Mouse (Mus musculus) intestine, embryonic 16.5 days (tissue): ENCODE results near the gene Orai3. TPM values are rescaled to one million over a fixed set of nuclear protein-coding genes. Genes with fewer than 3 reads are reported as not detected.

Experiments used
- ATAC-seq: fragments of 200-750 bp; cut with Nextera tagmentation; 2 replicates; pipeline ENCODE4 v1.8.0; 2017; ENCODE audit warnings: moderate TSS enrichment, moderate library complexity
- H3K27ac ChIP-seq: fragments of 300-500 bp; sonication (generic); 2 replicates; pipeline ENCODE4 v1.5.1; 2014; ENCODE audit warnings: mild to moderate bottlenecking, low read length
- H3K27me3 ChIP-seq: fragments of 300-500 bp; sonication (generic); replicated peaks from 2 replicates; pipeline ENCODE4 v1.6.1; 2014; ENCODE audit warnings: low read length, control low read depth, mixed read lengths; ENCODE audit not compliant: control insufficient read depth, insufficient read depth
- H3K36me3 ChIP-seq: fragments of 300-500 bp; sonication (generic); 2 replicates; pipeline ENCODE4 v1.6.1; 2014; ENCODE audit warnings: low read length, control low read depth; ENCODE audit not compliant: control insufficient read depth, insufficient read depth
- H3K4me1 ChIP-seq: fragments of 300-500 bp; sonication (generic); 2 replicates; pipeline ENCODE4 v1.6.1; 2014; ENCODE audit warnings: low read length, control low read depth, mixed read lengths; ENCODE audit not compliant: control insufficient read depth, insufficient read depth
- H3K4me2 ChIP-seq: fragments of 300-500 bp; sonication (generic); 2 replicates; pipeline ENCODE4 v1.6.1; 2014; ENCODE audit warnings: low read depth, low read length, control low read depth
- H3K4me3 ChIP-seq: fragments of 300-500 bp; sonication (generic); 2 replicates; pipeline ENCODE4 v1.5.1; 2014; ENCODE audit warnings: mild to moderate bottlenecking, low read length
- H3K9ac ChIP-seq: fragments of 300-500 bp; sonication (generic); 2 replicates; pipeline ENCODE4 v1.6.1; 2014; ENCODE audit warnings: low read depth, low read length
- H3K9me3 ChIP-seq: fragments of 300-500 bp; sonication (generic); 2 replicates; pipeline ENCODE4 v1.6.1; 2016; ENCODE audit warnings: low read length, control low read depth; ENCODE audit not compliant: control insufficient read depth
- WGBS: fragments of 180-500 bp; shearing (Covaris S2); extraction: QIAGEN DNeasy Blood & Tissue Kit; methylation state at CpG from one replicate; pipeline ENCODE4 v1.1.7; 2014; 5-methylcytosine and 5-hydroxymethylcytosine counted together
- polyA plus RNA-seq: library from polyadenylated mRNA; unstranded; fragments of >200 nt; fragmentation: Nextera tagmentation; extraction: Ambion mirVana; gene quantifications from 2 replicates; pipeline ENCODE4 v1.2.1, GENCODE M21; 2015

Orai3 gene
- polyA plus RNA-seq, 1 experiment from 2014 or later = 24.6 TPM

GRCm38 (mm10) chr7:127801010-127801621, 31.5 kb downstream of the Orai3 start:
- Histone ChIP-seq H3K4me3 (peak overlapping the region; percentile 38; the same call in 1 of the 2 replicates), H3K9me3 (no peaks in the 10 kb centered on the region), H3K4me1 (peaks cover 3% of the 10 kb centered on the region; the same call in 1 of the 2 replicates), H3K4me2 (peak overlapping the region; percentile 32), H3K36me3 (peaks cover 4% of the 10 kb centered on the region; the same call in 1 of the 2 replicates), H3K27me3 (no peaks in the 10 kb centered on the region), H3K27ac (peak overlapping the region; percentile 30; the same call in 1 of the 2 replicates), H3K9ac (peak overlapping the region; percentile 14)
- 81% methylated on average over 8 of the region's 8 CpGs for WGBS
- ATAC-seq = no peak; the same call in none of the 2 replicates

- Histone ChIP-seq H3K27me3 (no peaks in the 10 kb centered on the region), H3K4me3 (no peak overlapping the region), H3K36me3 (no peaks in the 10 kb centered on the region), H3K9ac (no peak overlapping the region), H3K4me1 (peaks cover 3% of the 10 kb centered on the region; the same call in 1 of the 2 replicates), H3K4me2 (no peak overlapping the region), H3K27ac (no peak overlapping the region), H3K9me3 (no peaks in the 10 kb centered on the region)
- ATAC-seq = no peak
- WGBS = 93% methylated on average over 17 of the region's 17 CpGs
These were observed 32.7 kb downstream of the Orai3 start for GRCm38 (mm10) chr7:127802313-127802712.

GRCm38 (mm10) chr7:127808821-127809220, 39.2 kb downstream of the Orai3 start:
- Histone ChIP-seq H3K9ac (no peak overlapping the region), H3K27ac (no peak overlapping the region), H3K4me2 (no peak overlapping the region), H3K4me3 (no peak overlapping the region), H3K4me1 (peaks cover 3% of the 10 kb centered on the region; the same call in 1 of the 2 replicates), H3K27me3 (no peaks in the 10 kb centered on the region), H3K9me3 (no peaks in the 10 kb centered on the region), H3K36me3 (no peaks in the 10 kb centered on the region)
- WGBS = 73% methylated on average over 5 of the region's 5 CpGs
- no peak for ATAC-seq

- Histone ChIP-seq H3K9ac (no peak overlapping the region), H3K4me1 (no peaks in the 10 kb centered on the region), H3K27ac (no peak overlapping the region), H3K36me3 (no peaks in the 10 kb centered on the region), H3K4me3 (no peak overlapping the region), H3K4me2 (no peak overlapping the region), H3K9me3 (no peaks in the 10 kb centered on the region), H3K27me3 (no peaks in the 10 kb centered on the region)
- WGBS = 91% methylated on average over 1 of the region's 1 CpGs
- no peak for ATAC-seq
These were observed 40.2 kb downstream of the Orai3 start for GRCm38 (mm10) chr7:127809846-127810245.

GRCm38 (mm10) chr7:127810650-127811049, 41.0 kb downstream of the Orai3 start:
- H3K27ac ChIP-seq = no peak overlapping the region
- no peaks in the 10 kb centered on the region for H3K36me3 ChIP-seq
- H3K4me2 ChIP-seq = no peak overlapping the region
- no peak overlapping the region for H3K4me3 ChIP-seq
- H3K27me3 ChIP-seq = no peaks in the 10 kb centered on the region
- whole genome bisulfite sequencing = 81% methylated on average over 10 of the region's 10 CpGs
- no peaks in the 10 kb centered on the region for H3K9me3 ChIP-seq
- ATAC-seq = no peak
- H3K4me1 ChIP-seq = no peaks in the 10 kb centered on the region
- no peak overlapping the region for H3K9ac ChIP-seq

GRCm38 (mm10) chr7:127811240-127811639, 41.6 kb downstream of the Orai3 start:
- H3K4me1 ChIP-seq = no peaks in the 10 kb centered on the region
- no peak overlapping the region for H3K27ac ChIP-seq
- ATAC-seq = no peak
- H3K27me3 ChIP-seq = no peaks in the 10 kb centered on the region
- H3K4me2 ChIP-seq = no peak overlapping the region
- no peak overlapping the region for H3K9ac ChIP-seq
- H3K36me3 ChIP-seq = no peaks in the 10 kb centered on the region
- H3K9me3 ChIP-seq = no peaks in the 10 kb centered on the region
- no peak overlapping the region for H3K4me3 ChIP-seq
- 74% methylated on average over 4 of the region's 4 CpGs for WGBS

GRCm38 (mm10) chr7:127812292-127812691, 42.7 kb downstream of the Orai3 start:
- 85% methylated on average over 3 of the region's 3 CpGs for WGBS
- ATAC-seq = no peak

GRCm38 (mm10) chr7:127813821-127814220, 44.2 kb downstream of the Orai3 start:
- no peak overlapping the region for H3K4me3 ChIP-seq
- WGBS = 66% methylated on average over 4 of the region's 4 CpGs
- H3K27ac ChIP-seq = peak overlapping the region; percentile 9; the same call in 1 of the 2 replicates
- no peaks in the 10 kb centered on the region for H3K4me1 ChIP-seq
- no peaks in the 10 kb centered on the region for H3K27me3 ChIP-seq
- no peak overlapping the region for H3K4me2 ChIP-seq
- H3K36me3 ChIP-seq = no peaks in the 10 kb centered on the region
- H3K9me3 ChIP-seq = no peaks in the 10 kb centered on the region
- ATAC-seq = peak; percentile 57
- H3K9ac ChIP-seq = no peak overlapping the region

More at GRCm38 (mm10) chr7:127812292-127812691, 42.7 kb downstream of the Orai3 start:
- Histone ChIP-seq H3K36me3 (no peaks in the 10 kb centered on the region), H3K27me3 (no peaks in the 10 kb centered on the region), H3K9ac (no peak overlapping the region), H3K4me2 (no peak overlapping the region), H3K4me1 (no peaks in the 10 kb centered on the region), H3K4me3 (no peak overlapping the region), H3K27ac (no peak overlapping the region), H3K9me3 (no peaks in the 10 kb centered on the region)

- no peaks in the 10 kb centered on the region for H3K4me1 ChIP-seq
- H3K9me3 ChIP-seq = no peaks in the 10 kb centered on the region
- no peaks in the 10 kb centered on the region for H3K36me3 ChIP-seq
- ATAC-seq = peak; percentile 22
- H3K4me2 ChIP-seq = no peak overlapping the region
- H3K4me3 ChIP-seq = no peak overlapping the region
- H3K27me3 ChIP-seq = no peaks in the 10 kb centered on the region
- 77% methylated on average over 19 of the region's 19 CpGs for WGBS
- H3K27ac ChIP-seq = peak overlapping the region; percentile 9; the same call in 1 of the 2 replicates
- no peak overlapping the region for H3K9ac ChIP-seq
These were observed 44.8 kb downstream of the Orai3 start for GRCm38 (mm10) chr7:127814241-127814921.
